Mouse (Mus musculus): Measurements from ENCODE around the gene Lmtk2. TPM values are rescaled to one million over a fixed set of nuclear protein-coding genes. Genes with fewer than 3 reads are reported as not detected.

The Lmtk2 gene
- total RNA-seq, 1 experiment from 2014 or later = 9.7 TPM

- ATAC-seq (replicated peaks; ENCODE audit: low read depth, poor library complexity, severe bottlenecking) = no peak
Observed at GRCm38 (mm10) chr5:144162813-144163517, 62.7 kb downstream of the Lmtk2 start.

GRCm38 (mm10) chr5:144165756-144166155 is 65.5 kb downstream of the Lmtk2 start:
- peak; percentile 57; the same call in 1 of the 2 replicates for ATAC-seq (replicated peaks; ENCODE audit: low read depth, poor library complexity, severe bottlenecking)

DNA sequence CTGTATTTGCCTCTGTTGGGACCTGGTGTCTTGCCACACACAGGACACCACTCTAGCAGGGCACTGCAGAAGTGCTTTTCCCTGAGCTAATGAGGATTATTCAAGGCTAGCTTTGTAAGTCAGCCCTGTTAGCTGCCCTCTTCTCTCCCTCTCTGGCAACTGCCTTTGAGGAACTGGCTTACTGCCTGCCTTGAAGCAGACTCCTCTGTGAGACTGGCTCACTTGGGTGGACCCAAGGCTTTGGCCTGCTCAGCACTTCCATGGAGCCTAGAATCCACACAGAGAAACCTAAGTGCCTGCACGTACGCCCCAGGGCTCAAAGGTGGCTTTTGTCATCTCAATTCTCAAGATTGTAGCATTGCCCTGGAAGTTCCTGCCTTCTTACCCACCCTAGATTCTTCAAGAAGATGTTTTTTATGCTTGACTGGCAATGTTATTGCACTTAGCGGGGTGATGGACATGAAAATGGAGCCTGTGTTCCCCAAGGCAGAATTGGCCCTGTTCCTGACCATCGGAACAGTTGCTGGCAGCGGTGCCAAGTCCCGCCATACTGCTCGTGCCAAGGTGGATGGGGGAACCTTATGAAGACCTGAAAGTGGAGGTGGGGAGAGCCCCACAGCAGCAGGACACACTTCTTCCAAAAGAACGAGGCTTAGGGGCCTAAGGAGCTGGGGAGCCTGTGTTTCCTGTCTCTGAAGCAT is 69.2 kb downstream of the Lmtk2 start:
- no peak for ATAC-seq (replicated peaks; ENCODE audit: low read depth, poor library complexity, severe bottlenecking)

DNA sequence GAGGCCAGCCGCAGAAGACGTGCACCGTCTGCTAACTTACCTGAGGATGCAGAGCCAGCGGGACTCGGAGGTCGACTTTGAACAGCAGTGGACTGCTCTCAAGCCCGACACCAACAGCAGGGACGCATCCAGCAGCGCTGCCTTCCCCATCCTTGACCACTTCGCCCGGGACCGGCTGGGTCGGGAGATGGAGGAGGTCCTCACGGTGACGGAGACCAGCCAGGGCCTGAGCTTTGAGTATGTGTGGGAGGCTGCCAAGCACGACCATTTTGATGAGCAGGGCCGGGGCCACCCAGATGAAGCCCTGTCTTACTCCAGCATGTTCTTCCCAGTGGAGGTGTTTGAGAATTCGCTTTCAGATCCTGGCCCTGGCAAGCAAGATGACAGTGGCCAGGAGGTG is 73.4 kb downstream of the Lmtk2 start:
- ATAC-seq (replicated peaks; ENCODE audit: low read depth, poor library complexity, severe bottlenecking) = no peak

DNA sequence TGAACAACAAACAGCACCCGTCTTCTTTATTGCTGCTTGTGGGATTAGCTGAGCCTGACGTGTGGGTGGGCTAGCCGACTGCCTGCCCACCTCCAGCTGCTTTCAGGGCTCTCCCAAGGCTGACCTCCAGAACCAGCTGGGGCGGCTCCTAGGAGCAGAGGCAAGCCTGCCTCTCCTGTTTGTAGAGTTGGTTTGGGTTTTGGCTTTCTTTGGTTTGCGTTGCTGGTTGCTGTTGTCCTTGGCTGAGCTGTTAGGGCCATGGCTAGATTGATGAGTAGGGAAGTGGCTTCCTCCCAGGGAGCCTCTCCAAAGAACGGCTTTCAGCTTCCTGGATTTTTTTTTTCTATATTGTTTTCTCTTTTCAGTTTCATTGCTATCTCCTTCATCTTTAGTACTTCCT is 78.0 kb downstream of the Lmtk2 start:
- ATAC-seq (replicated peaks; ENCODE audit: low read depth, poor library complexity, severe bottlenecking) = no peak

DNA sequence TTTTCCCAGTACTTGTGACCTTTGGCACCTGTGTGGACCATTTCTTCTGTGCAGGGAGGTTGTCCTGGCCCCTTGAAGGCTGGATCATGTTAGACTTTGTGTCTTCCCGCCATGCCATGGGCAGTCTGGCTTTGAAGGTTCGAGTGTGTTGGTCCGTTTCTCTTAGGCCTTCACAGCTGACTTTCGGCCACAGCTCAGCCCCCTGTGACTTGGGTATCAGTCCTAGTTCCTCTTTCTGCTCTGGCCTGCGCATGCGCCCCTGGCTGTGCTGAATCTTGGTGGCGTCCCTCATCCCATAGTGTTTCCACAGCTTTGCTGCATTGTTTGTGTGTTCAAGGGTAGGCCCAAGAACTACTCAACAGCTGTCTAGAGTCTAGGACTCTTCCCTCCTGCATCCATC is 81.0 kb downstream of the Lmtk2 start:
- ATAC-seq (replicated peaks; ENCODE audit: low read depth, poor library complexity, severe bottlenecking) = peak; percentile 80

- ATAC-seq (replicated peaks; ENCODE audit: low read depth, poor library complexity, severe bottlenecking) = peak; percentile 26
Observed at GRCm38 (mm10) chr5:144182542-144183247, 82.5 kb downstream of the Lmtk2 start.

- ATAC-seq (replicated peaks; ENCODE audit: low read depth, poor library complexity, severe bottlenecking) = no peak
Observed at GRCm38 (mm10) chr5:144183248-144183559, 83.0 kb downstream of the Lmtk2 start.

DNA sequence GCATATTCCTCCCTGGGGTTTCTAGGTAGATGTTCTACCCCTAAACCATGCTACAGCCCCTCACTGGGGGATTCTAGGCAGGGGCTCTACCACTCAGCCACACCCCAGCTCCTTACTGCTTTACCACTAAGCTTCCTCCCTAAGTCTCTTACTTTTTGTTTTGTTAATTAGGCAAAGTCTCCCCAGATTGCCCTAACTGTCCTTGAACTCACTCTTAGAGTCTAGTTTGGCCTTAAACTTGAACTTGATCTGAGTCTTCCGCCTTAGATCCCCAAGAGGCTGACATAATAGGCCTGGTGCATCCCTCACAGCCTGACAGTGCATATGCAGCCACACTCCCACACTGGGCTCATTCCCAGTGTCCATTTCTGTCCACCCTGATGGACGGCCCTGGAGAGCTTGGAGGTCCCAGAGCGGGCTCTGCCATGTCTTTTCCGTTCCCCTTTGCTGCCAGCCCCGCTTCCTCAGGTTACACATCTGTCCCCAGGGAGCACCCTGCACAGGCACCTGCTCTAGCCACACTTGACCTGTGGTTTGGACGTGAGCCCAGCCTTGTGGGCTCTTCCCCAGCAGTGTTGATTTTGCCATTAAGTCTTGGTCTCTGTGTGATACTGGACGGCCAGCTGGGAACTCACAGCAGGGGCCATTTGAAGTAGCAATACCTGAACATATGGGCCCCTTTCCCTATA is 83.6 kb downstream of the Lmtk2 start:
- peak; percentile 65 for ATAC-seq (replicated peaks; ENCODE audit: low read depth, poor library complexity, severe bottlenecking)

DNA sequence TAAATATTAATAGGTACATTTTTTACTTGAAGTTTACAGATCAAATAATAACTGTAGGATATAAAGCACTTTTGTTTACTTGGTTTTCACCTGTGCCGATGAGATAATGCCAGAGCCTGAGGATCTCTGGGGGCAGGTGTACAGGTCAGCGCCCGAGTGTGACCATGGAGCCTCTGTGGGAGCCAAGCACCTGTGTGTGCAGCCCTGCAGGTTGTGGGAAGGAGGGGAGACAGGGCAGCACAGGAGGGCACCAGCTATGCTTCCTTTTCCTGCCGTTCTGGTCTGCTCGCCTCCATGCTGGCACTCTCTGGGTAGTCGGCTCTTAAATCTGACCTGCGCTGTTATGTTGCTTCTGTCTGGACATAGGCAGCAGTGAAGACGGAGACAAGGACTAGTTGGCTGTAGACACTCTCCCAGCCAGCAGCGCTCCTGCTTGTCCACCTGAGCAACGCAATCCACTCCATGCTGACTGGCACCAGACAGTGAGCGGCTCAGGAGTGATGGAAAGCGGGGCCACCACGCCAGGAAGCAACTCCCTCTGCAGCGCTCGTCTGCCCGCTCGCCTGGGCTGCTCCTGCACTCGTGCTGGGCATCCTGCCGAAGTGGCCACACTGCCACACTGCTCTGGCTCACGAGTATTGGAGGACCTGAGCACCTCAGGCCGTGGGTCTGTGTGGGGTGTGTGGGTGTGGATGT is 84.3 kb downstream of the Lmtk2 start:
- ATAC-seq (replicated peaks; ENCODE audit: low read depth, poor library complexity, severe bottlenecking) = no peak

- ATAC-seq (replicated peaks; ENCODE audit: low read depth, poor library complexity, severe bottlenecking) = no peak
Observed at GRCm38 (mm10) chr5:144188422-144188821, 88.2 kb downstream of the Lmtk2 start.

DNA sequence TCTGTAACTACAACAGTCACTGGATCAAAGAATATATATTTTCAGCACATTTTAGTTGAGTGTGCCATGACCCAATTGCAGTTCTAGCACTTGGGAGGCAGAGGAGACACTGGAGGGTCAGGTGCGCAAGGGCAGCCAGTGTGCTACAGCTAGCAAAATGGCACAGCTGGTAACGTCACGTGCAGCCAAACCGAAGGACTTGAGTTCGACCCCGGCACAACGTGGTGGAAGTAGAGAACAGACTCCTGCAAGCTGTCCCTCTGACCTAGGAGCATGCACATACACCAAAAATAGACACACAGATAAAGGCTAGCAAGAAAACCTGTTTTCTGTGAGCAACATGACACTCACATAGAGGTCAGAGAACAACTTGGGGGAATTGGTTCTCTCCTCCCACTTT is 89.1 kb downstream of the Lmtk2 start:
- no peak for ATAC-seq (replicated peaks; ENCODE audit: low read depth, poor library complexity, severe bottlenecking)

DNA sequence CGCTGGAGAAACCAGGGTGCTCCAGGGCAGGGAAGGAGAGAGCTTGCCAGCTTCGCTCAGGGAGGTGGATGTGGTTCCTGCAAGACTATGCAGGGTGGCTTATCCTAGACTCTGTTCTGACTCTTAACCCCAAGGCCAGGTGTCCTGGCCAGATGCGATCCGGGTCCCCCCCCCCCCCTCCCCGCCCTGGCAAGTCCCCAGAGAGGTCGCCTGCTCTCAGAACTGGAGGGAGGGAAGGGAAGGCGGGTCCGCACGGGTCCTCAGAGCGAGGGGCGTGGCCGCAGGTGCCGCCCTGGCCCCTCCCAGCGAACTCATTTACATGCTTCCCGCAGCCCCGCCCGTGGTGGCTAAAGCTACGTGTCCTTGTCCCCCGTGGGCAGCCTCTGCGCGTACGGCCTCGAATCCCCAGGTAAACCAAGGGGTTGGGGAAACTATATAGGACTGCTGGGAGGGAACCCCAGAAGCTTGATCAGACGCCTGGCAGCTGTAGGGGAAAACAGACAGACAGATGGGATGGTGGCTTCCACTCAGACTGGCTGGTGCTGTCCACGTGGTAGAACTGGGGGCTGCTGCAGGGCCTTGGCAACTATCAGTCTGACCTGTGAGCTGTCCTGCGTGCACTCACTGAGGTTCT is 89.8 kb downstream of the Lmtk2 start, which contains the start of gene Bhlha15:
Gene Bhlha15 (plus strand): TSS at position 337 of the 634 bp plus-strand sequence.
- ATAC-seq (replicated peaks; ENCODE audit: low read depth, poor library complexity, severe bottlenecking) = peak; percentile 74

DNA sequence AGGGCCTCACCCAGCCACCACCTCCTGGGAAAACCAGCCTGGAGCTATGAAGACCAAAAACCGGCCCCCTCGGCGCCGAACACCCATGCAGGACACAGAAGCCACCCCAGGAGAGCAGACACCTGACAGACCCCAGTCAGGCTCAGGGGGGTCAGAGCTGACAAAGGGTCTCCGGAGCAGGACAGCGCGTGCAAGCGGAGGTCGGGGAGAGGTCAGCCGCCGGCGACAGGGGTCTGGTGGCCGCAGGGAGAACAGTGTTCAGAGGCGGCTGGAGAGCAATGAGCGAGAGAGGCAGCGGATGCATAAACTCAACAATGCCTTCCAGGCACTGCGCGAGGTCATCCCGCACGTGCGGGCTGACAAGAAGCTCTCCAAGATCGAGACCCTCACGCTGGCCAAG is 90.8 kb downstream of the Lmtk2 start:
- ATAC-seq (replicated peaks; ENCODE audit: low read depth, poor library complexity, severe bottlenecking) = no peak

DNA sequence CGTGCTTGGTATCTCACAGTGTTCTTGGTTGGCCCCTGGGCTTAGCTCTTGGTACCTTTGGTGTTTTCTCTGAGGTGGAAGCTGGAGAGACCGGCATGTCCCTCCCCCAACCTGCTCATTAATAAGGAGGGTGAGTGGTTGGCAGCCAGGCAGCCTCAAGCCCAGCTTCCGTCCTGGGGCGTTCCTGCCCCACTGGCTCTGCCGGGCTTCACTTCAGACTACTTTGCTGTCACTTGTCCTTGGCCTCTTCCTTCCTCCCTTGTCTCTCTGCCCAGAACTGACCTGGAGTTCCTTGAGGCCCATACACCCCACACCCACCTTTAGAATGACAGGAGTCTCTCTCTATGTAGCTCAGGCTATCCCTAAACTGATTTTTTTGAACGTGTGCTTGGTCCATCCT is 92.4 kb downstream of the Lmtk2 start:
- no peak for ATAC-seq (replicated peaks; ENCODE audit: low read depth, poor library complexity, severe bottlenecking)

DNA sequence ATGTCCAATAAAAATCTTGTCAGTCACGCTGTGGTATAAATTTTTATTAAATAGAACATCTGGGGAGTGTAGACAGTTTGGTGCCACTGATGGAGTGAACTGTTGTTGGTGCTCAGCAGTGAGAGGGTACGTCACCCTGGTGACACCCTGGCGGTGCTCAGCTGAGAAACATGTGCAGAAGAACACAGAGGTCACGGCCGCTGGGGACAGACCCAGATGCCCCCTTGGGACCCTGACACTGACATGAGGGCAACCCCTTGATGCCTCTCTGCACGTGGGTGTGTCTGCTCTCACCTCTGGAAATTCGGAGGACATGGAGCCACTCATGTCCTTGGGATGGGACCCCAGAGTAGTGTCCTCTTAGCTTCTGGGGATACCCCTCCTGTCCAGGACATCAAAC is 94.2 kb downstream of the Lmtk2 start:
- ATAC-seq (replicated peaks; ENCODE audit: low read depth, poor library complexity, severe bottlenecking) = no peak

DNA sequence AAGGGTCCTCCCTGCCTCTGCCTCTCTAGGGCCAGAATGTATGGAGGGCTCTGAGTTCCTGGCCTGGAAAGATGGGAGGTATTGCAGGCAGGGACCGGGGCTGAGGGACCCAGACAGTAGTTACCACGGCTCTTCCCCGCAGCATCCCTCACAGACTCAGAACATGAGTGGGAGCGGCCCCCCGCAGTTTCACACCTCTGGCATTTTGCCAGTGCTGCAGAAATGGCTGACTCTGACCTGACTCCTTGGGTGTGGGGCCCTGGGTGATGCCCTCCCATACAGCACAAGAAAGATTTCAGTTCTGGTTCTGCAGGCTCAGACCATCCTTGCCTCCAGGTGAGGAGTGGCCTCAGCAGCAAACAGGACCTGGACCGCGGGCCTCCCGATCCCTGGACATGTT is 95.3 kb downstream of the Lmtk2 start:
- ATAC-seq (replicated peaks; ENCODE audit: low read depth, poor library complexity, severe bottlenecking) = no peak

DNA sequence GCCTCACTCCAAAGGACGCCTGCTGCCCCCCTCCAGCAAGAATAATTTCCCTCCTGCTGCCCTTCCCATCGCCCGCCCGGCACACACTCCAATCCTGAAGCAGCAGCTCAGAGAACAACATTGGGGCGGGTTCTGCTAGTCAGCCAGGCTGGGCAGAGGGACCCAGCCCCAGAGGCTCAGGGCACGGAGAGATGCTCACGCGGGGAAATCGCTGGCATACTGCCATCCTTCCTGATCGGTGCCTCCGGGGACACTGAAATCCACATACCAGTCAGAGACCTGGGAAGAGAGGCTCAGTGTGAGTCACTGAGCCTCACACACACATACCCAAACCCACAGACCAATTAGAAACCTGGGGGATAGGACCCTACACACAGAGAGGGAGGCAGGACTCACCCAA is 100.4 kb downstream of the Lmtk2 start:
- ATAC-seq (replicated peaks; ENCODE audit: low read depth, poor library complexity, severe bottlenecking) = no peak

GRCm38 (mm10) chr5:144202430-144202829 is 102.2 kb downstream of the Lmtk2 start:
- no peak for ATAC-seq (replicated peaks; ENCODE audit: low read depth, poor library complexity, severe bottlenecking)
